Mouse (Mus musculus) MEL (cell line): ENCODE measurements around the gene Gm17657.

Experiments
- CTCF ChIP-seq, 3 experiments: IDR thresholded peaks in 2 of 3; conservative IDR thresholded peaks in 1 of 3; 2 replicates each; pipeline ENCODE4 v1.5.1; 2011 to 2012; ENCODE audit warnings: low read length in 3 of 3, low read depth in 2 of 3, mild to moderate bottlenecking in 2 of 3, improper control_type of control experiment in 1 of 3, inconsistent platforms in 1 of 3, mixed read lengths in 1 of 3, moderate library complexity in 1 of 3; ENCODE audit not compliant: control insufficient read depth in 1 of 3, insufficient read depth in 1 of 3, poor library complexity in 1 of 3, severe bottlenecking in 1 of 3
- MAX ChIP-seq: IDR thresholded peaks from 2 replicates; pipeline ENCODE4 v1.6.1; 2011; ENCODE audit warnings: low read length, improper control_type of control experiment
- USF2 ChIP-seq, 2 experiments: IDR thresholded peaks; 2 replicates each; pipeline ENCODE4 v1.6.1; 2011 to 2012; ENCODE audit warnings: improper control_type of control experiment in 2 of 2, low read length in 2 of 2, borderline replicate concordance in 1 of 2, inconsistent platforms in 1 of 2, low read depth in 1 of 2, mild to moderate bottlenecking in 1 of 2; ENCODE audit not compliant: insufficient read depth in 1 of 2

- TF ChIP-seq CTCF (IDR thresholded peaks at IDR 0.05 in 2 of 3, conservative IDR thresholded peaks at IDR 0.05 in 1 of 3; ENCODE audit: control insufficient read depth in 1 of 3, insufficient read depth in 1 of 3, low read depth in 2 of 3, low read length in 3 of 3, poor library complexity in 1 of 3, severe bottlenecking in 1 of 3) (no peak), MAX (no peak), USF2 (IDR thresholded peaks at IDR 0.05; ENCODE audit: borderline replicate concordance in 1 of 2, insufficient read depth in 1 of 2, low read depth in 1 of 2, low read length in 2 of 2) (no peak)
Measured at GRCm38 (mm10) chr17:29599051-29599450, 49.6 kb upstream of the Gm17657 start.
